Comparison of ENCODE assay signal across 11 mouse cellular contexts in the genomic region with DNA sequence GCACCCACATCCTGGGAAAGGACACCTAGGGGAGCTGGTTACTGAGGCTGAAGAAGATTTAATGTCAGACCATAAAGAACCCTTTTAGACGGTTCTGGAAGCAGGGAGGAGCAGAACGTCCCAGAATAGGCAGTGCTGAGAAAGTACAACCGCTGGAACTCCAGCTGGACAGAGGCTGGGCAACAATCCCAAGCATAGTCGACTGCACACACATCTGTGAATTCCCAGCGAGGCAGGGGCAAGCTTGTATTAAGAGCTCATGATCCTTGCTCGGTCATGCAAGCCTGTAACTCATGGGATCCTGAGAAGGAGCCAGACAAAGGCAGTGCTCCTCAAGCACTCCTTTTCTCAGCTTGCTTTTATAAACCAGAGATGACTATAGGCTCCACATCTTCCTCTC.
DNase-seq lines count a peak whose midpoint lies in the region; ATAC-seq and TF ChIP-seq lines count a peak whose summit lies in the region.
"Had no signal": no experiment of that assay in that cellular context is flagged by ENCODE, and none has a peak within 500 bp of the region (broad histone marks: within the 10 kb centered on the region; RNA-seq: fewer than 3 reads in every experiment).

No protein-coding gene starts in this region.

- peaks cover 6% of the 10 kb centered on the region for H3K9me3 ChIP-seq in midbrain, embryonic 13.5 days
- no peaks in the 10 kb centered on the region for H3K9me3 ChIP-seq in midbrain, postnatal 0 days (ENCODE audit: low read length)
- 0 out of 2 replicates have a peak, but pooled peaks cover 3% of the 10 kb centered on the region for H3K9me3 ChIP-seq in stomach, embryonic 16.5 days (replicated peaks; ENCODE audit: control insufficient read depth, low read length)
- H3K9me3 ChIP-seq in hindbrain, embryonic 16.5 days (ENCODE audit: control insufficient read depth, low read length) = 0 out of 2 replicates have a peak, but pooled peaks cover 5% of the 10 kb centered on the region

- no peak overlapping the region for H3K9ac ChIP-seq in midbrain, embryonic 13.5 days (replicated peaks)
- H3K9ac ChIP-seq in midbrain, postnatal 0 days (replicated peaks; ENCODE audit: low read length, poor library complexity, severe bottlenecking) = no peak overlapping the region
- no peak overlapping the region for H3K9ac ChIP-seq in heart, adult 2 months (ENCODE audit: low read depth, low read length)
- no peak overlapping the region for H3K9ac ChIP-seq in stomach, embryonic 16.5 days (ENCODE audit: low read length)
- H3K9ac ChIP-seq in hindbrain, embryonic 16.5 days (ENCODE audit: low read depth, low read length) = no peak overlapping the region

- peaks cover 7% of the 10 kb centered on the region; the same call in 1 of the 2 replicates for H3K4me1 ChIP-seq in midbrain, embryonic 13.5 days (replicated peaks)
- H3K4me1 ChIP-seq in midbrain, postnatal 0 days (ENCODE audit: insufficient read depth, low read length) = no peaks in the 10 kb centered on the region
- H3K4me1 ChIP-seq in heart, adult 2 months (ENCODE audit: control insufficient read depth, insufficient read depth, low read length) = peaks cover 18% of the 10 kb centered on the region
- H3K4me1 ChIP-seq in stomach, embryonic 16.5 days (ENCODE audit: control insufficient read depth, insufficient read depth, low read length) = peaks cover 18% of the 10 kb centered on the region
- no peaks in the 10 kb centered on the region for H3K4me1 ChIP-seq in hindbrain, embryonic 16.5 days (ENCODE audit: control insufficient read depth, insufficient read depth, low read depth, low read length)

- no peak for TF ChIP-seq CTCF in midbrain, postnatal 0 days (IDR thresholded peaks at IDR 0.05)
- TF ChIP-seq CTCF in heart, adult 2 months (IDR thresholded peaks at IDR 0.05) = no peak

- no peak for ATAC-seq in midbrain, embryonic 13.5 days
- no peak for ATAC-seq in midbrain, postnatal 0 days (ENCODE audit: low FRiP score)
- peak; percentile 65 for ATAC-seq in stomach, embryonic 16.5 days (ENCODE audit: insufficient read depth, low FRiP score)
- no peak for ATAC-seq in inflammation-experienced regulatory T-cells, adult 6 months
- ATAC-seq in hindbrain, embryonic 16.5 days = no peak

- intact Hi-C loops in heart, adult 2 months (cut with DNase I) = loop anchor here (5.0 kb wide), 1 partner anchor 92 kb away; no protein-coding TSS in a partner anchor

- 33% methylated on average over 6 of the region's 6 CpGs for WGBS in midbrain, embryonic 13.5 days
- WGBS in midbrain, postnatal 0 days = 32% methylated on average over 6 of the region's 6 CpGs
- WGBS in heart, adult 2 months = 37% methylated on average over 6 of the region's 6 CpGs
- 40% methylated on average over 6 of the region's 6 CpGs for WGBS in stomach, embryonic 16.5 days
- WGBS in hindbrain, embryonic 16.5 days = 29% methylated on average over 6 of the region's 6 CpGs

- no peak overlapping the region for H3K4me2 ChIP-seq in midbrain, embryonic 13.5 days (replicated peaks)
- no peak overlapping the region for H3K4me2 ChIP-seq in midbrain, postnatal 0 days (ENCODE audit: low read depth, low read length, poor library complexity, severe bottlenecking)
- H3K4me2 ChIP-seq in stomach, embryonic 16.5 days (ENCODE audit: low read depth, low read length) = no peak overlapping the region
- H3K4me2 ChIP-seq in hindbrain, embryonic 16.5 days (ENCODE audit: low read length) = no peak overlapping the region

- H3K79me2 ChIP-seq in heart, adult 2 months (replicated peaks; ENCODE audit: control insufficient read depth, insufficient read depth, low read length) = no peaks in the 10 kb centered on the region

- peaks cover 17% of the 10 kb centered on the region; the same call in 1 of the 2 replicates for H3K36me3 ChIP-seq in midbrain, embryonic 13.5 days
- no peaks in the 10 kb centered on the region for H3K36me3 ChIP-seq in midbrain, postnatal 0 days (ENCODE audit: insufficient read depth, low read length)
- H3K36me3 ChIP-seq in heart, adult 2 months (ENCODE audit: control insufficient read depth, insufficient read depth, low read length) = peaks cover 23% of the 10 kb centered on the region
- H3K36me3 ChIP-seq in stomach, embryonic 16.5 days (ENCODE audit: control insufficient read depth, insufficient read depth, low read length) = peaks cover 15% of the 10 kb centered on the region
- peaks cover 7% of the 10 kb centered on the region for H3K36me3 ChIP-seq in hindbrain, embryonic 16.5 days (ENCODE audit: control insufficient read depth, insufficient read depth, low read length)
- H3K36me3 ChIP-seq: G1E had no signal

- no peaks in the 10 kb centered on the region for H3K27me3 ChIP-seq in midbrain, embryonic 13.5 days
- no peaks in the 10 kb centered on the region for H3K27me3 ChIP-seq in midbrain, postnatal 0 days (ENCODE audit: insufficient read depth, low read length)
- no peaks in the 10 kb centered on the region for H3K27me3 ChIP-seq in heart, adult 2 months (ENCODE audit: control insufficient read depth, insufficient read depth, low read length)
- no peaks in the 10 kb centered on the region for H3K27me3 ChIP-seq in stomach, embryonic 16.5 days (ENCODE audit: control insufficient read depth, insufficient read depth, low read length)
- no peaks in the 10 kb centered on the region for H3K27me3 ChIP-seq in hindbrain, embryonic 16.5 days (replicated peaks; ENCODE audit: control insufficient read depth, insufficient read depth, low read length)

- no peak overlapping the region for H3K4me3 ChIP-seq in midbrain, embryonic 13.5 days (replicated peaks)
- H3K4me3 ChIP-seq in midbrain, postnatal 0 days (ENCODE audit: low read depth, low read length) = no peak overlapping the region
- H3K4me3 ChIP-seq in heart, adult 2 months = no peak overlapping the region
- H3K4me3 ChIP-seq in stomach, embryonic 16.5 days (replicated peaks; ENCODE audit: low read length) = no peak overlapping the region
- H3K4me3 ChIP-seq in hindbrain, embryonic 16.5 days (ENCODE audit: low read length) = no peak overlapping the region

- no peak for DNase-seq in midbrain, postnatal 0 days (ENCODE audit: low spot score)
- peak; percentile 69 to 81 for DNase-seq in heart, adult 2 months
- DNase-seq in kidney, postnatal 14 days = peak; percentile 48
- no peak for DNase-seq in right cerebral cortex, adult 2 months (ENCODE audit: low spot score in 2 of 2)
- DNase-seq: cerebellum, postnatal 14 days; thymus, postnatal 14 days had no signal

- H3K27ac ChIP-seq in midbrain, embryonic 13.5 days = 0 out of 2 replicates have a peak overlapping the region, but pooled peaks have one; percentile 2
- H3K27ac ChIP-seq in midbrain, postnatal 0 days (ENCODE audit: low read depth, low read length) = no peak overlapping the region
- H3K27ac ChIP-seq in heart, adult 2 months = peak overlapping the region; percentile 68
- H3K27ac ChIP-seq in stomach, embryonic 16.5 days (ENCODE audit: low read length) = peak overlapping the region; percentile 87
- no peak overlapping the region for H3K27ac ChIP-seq in hindbrain, embryonic 16.5 days (ENCODE audit: low read depth, low read length)

- no peak for TF ChIP-seq POLR2A in heart, adult 2 months (IDR thresholded peaks at IDR 0.05; ENCODE audit: insufficient read depth, low read depth, low read length)

- TF ChIP-seq EP300 in heart, adult 2 months (IDR thresholded peaks at IDR 0.05; ENCODE audit: insufficient read depth, low read depth, low read length) = peak; percentile 73; the same call in 1 of the 2 replicates

Comparison
In these comparisons a context has a peak if more than half of its experiments do, and no peak if none do; other contexts are left out.
1. H3K27ac ChIP-seq: peak in midbrain, embryonic 13.5 days (single experiment), heart, adult 2 months (single experiment) and stomach, embryonic 16.5 days (single experiment); none in midbrain, postnatal 0 days (single experiment) and hindbrain, embryonic 16.5 days (single experiment).
2. DNase-seq: peak in heart, adult 2 months (2 of 2) and kidney, postnatal 14 days (single experiment); none in midbrain, postnatal 0 days (single experiment) and right cerebral cortex, adult 2 months (0 of 2).